Mouse (Mus musculus): Measurements from ENCODE around the gene Gmeb1. TPM values are rescaled to one million over a fixed set of nuclear protein-coding genes. Genes with fewer than 3 reads are reported as not detected.
A peak's percentile ranks its signal among the peaks of the same experiment; 100 is the strongest.

The Gmeb1 gene
- total and polyA plus RNA-seq, 3 experiments = 7.9 to 19.3 (median 9.0) TPM

DNA sequence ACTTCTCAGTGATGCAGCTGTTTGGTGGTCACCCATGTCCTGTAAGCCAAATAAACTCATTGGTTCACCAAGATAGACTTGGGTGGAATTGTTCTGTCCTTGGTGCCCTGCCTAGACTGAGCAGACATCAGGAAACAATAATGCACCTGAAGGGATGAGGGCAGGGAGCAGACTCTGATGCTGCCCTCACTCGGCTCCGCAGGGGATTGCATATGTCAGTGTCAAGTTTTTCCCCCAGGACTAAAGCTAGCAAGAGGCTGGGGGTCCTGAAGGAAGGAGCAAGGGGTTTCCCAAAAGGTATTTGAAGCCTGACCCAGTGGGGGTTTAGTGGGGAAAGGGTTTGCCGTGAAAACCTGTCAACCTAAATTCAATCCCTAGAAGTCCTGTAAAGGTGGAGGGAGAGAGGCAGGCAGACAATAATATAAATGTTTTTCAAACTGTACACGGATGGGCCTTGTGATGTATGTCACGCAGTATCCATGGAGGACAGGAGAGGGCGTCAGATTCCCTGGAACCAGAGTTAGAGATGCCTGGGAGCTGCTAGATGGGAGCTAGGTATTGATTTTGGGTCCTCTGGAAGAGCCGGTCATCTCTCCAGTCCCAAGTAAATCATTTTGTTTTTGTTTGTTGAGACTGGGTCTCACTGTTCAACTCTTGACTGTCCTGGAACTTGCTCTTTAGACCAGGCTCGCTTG lies 34.4 kb upstream of the Gmeb1 start:
- in situ Hi-C loops (cut with MboI; ENCODE audit: low pct_ligation_motif_present, low pct_unique_long_range_greater_than_20kb, low sequenced_read_pairs) = loop anchor here (25.0 kb wide), 1 partner anchor 116 kb away; the partner anchor contains the start of gene Phactr4
- H3K79me2 ChIP-seq (replicated peaks; ENCODE audit: control insufficient read depth, extremely low read depth, insufficient read depth, poor library complexity, severe bottlenecking) = no peaks in the 10 kb centered on the region
- no peak overlapping the region for H3K9ac ChIP-seq (ENCODE audit: insufficient read depth, low read depth)
- DNase-seq (ENCODE audit: extremely low read depth) = no peak
- no peak overlapping the region for H3K4me2 ChIP-seq (ENCODE audit: insufficient read depth, low read depth, poor library complexity, severe bottlenecking)
- dilution Hi-C loops (cut with MboI; ENCODE audit: extremely low pct_ligation_motif_present, extremely low pct_unique_long_range_greater_than_20kb, low sequenced_read_pairs) = no loop called here
- H3K4me1 ChIP-seq (ENCODE audit: control insufficient read depth in 1 of 2, insufficient read depth in 2 of 2) = peaks cover 10 to 33% of the 10 kb centered on the region in 2 experiments
- H3K9me3 ChIP-seq (replicated peaks; ENCODE audit: low read length) = peaks cover 3% of the 10 kb centered on the region
- no peak overlapping the region for H3K4me3 ChIP-seq (replicated peaks in 1 of 3; ENCODE audit: low read depth in 2 of 3, low read length in 2 of 3, poor library complexity in 1 of 3)
- peak; percentile 19 for TF ChIP-seq RAD21 (IDR thresholded peaks at IDR 0.05; ENCODE audit: low read depth, low read length)
- TF ChIP-seq POLR2A (IDR thresholded peaks at IDR 0.05; ENCODE audit: low read depth, low read length) = no peak
- peak; percentile 31 for TF ChIP-seq SMC3 (IDR thresholded peaks at IDR 0.05; ENCODE audit: low read depth, low read length)
- TF ChIP-seq PAX5 (IDR thresholded peaks at IDR 0.05; ENCODE audit: low read length) = no peak
- TF ChIP-seq ZMIZ1 (IDR thresholded peaks at IDR 0.05; ENCODE audit: low read depth, low read length) = no peak
- peak in 1 of 2 experiments; percentile 32; a peak in 2 of 4 replicates for TF ChIP-seq CTCF (conservative IDR thresholded peaks at IDR 0.05 in 1 of 2, IDR thresholded peaks at IDR 0.05 in 1 of 2; ENCODE audit: low read depth in 2 of 2, low read length in 2 of 2)
- peaks cover 22 to 44% of the 10 kb centered on the region in 2 experiments for H3K36me3 ChIP-seq (replicated peaks in 1 of 2; ENCODE audit: control insufficient read depth in 1 of 2, insufficient read depth in 1 of 2, low read length in 1 of 2)
- H3K27me3 ChIP-seq (replicated peaks) = no peaks in the 10 kb centered on the region
- H3K27ac ChIP-seq (ENCODE audit: insufficient read depth, low read depth) = no peak overlapping the region

DNA sequence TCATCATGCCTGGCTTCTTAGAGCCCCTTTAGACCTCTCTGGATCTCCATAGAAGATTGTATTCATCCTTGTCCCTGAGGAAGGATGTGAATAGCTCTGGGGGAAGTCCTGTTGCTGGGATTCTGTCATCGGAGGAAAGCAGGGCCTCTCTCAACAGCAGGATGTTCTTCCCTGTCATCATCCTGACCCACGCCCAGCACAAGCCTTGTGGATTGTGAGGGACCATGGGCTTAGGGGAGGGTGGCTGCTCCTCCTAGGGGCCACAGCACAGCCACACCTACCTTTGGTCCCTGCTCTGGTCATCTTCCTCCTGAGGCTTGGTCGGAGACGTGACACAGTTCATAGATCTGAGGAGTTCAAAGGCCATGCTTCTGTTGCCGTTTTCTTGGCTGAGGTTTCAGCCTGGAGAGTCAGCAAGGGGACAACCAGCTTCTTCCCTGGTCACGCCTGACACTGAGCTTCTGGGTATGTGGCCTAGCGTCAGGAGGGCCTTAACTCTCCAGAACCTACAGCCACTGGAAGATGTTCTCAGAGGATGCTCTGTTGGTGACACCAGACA lies 32.4 kb upstream of the Gmeb1 start:
- Histone ChIP-seq H3K27me3 (replicated peaks) (no peaks in the 10 kb centered on the region), H3K27ac (ENCODE audit: insufficient read depth, low read depth) (no peak overlapping the region), H3K4me3 (replicated peaks in 1 of 3; ENCODE audit: low read depth in 2 of 3, low read length in 2 of 3, poor library complexity in 1 of 3) (no peak overlapping the region), H3K79me2 (replicated peaks; ENCODE audit: control insufficient read depth, extremely low read depth, insufficient read depth, poor library complexity, severe bottlenecking) (no peaks in the 10 kb centered on the region), H3K4me2 (ENCODE audit: insufficient read depth, low read depth, poor library complexity, severe bottlenecking) (no peak overlapping the region), H3K4me1 (ENCODE audit: control insufficient read depth in 1 of 2, insufficient read depth in 2 of 2) (peaks cover 3 to 29% of the 10 kb centered on the region in 2 experiments; a peak in 3 of 4 replicates), H3K9ac (ENCODE audit: insufficient read depth, low read depth) (no peak overlapping the region), H3K36me3 (replicated peaks in 1 of 2; ENCODE audit: control insufficient read depth in 1 of 2, insufficient read depth in 1 of 2, low read length in 1 of 2) (peaks cover 25 to 53% of the 10 kb centered on the region in 2 experiments), H3K9me3 (replicated peaks; ENCODE audit: low read length) (peaks cover 3% of the 10 kb centered on the region)
- TF ChIP-seq NRF1 (IDR thresholded peaks at IDR 0.05; ENCODE audit: low read depth, low read length) = no peak
- TF ChIP-seq RAD21 (IDR thresholded peaks at IDR 0.05; ENCODE audit: low read depth, low read length) = no peak
- no peak for TF ChIP-seq CHD2 (IDR thresholded peaks at IDR 0.05; ENCODE audit: low read length)
- TF ChIP-seq TBP (conservative IDR thresholded peaks at IDR 0.05; ENCODE audit: low read depth, low read length) = no peak
- TF ChIP-seq USF1 (IDR thresholded peaks at IDR 0.05; ENCODE audit: low read depth, low read length) = no peak
- TF ChIP-seq UBTF (IDR thresholded peaks at IDR 0.05; ENCODE audit: low read depth, low read length) = no peak
- no peak for TF ChIP-seq MAX (IDR thresholded peaks at IDR 0.05; ENCODE audit: low read length)
- no peak for TF ChIP-seq CHD1 (IDR thresholded peaks at IDR 0.05; ENCODE audit: low read depth, low read length)
- TF ChIP-seq PAX5 (IDR thresholded peaks at IDR 0.05; ENCODE audit: low read length) = no peak
- TF ChIP-seq ZC3H11A (IDR thresholded peaks at IDR 0.05; ENCODE audit: low read depth, low read length) = no peak
- no peak for TF ChIP-seq BHLHE40 (IDR thresholded peaks at IDR 0.05; ENCODE audit: low read depth, low read length)
- no peak for TF ChIP-seq MEF2A (IDR thresholded peaks at IDR 0.05; ENCODE audit: borderline replicate concordance, low read depth, low read length)
- no peak for TF ChIP-seq JUND (conservative IDR thresholded peaks at IDR 0.05; ENCODE audit: low read depth, low read length)
- TF ChIP-seq TCF12 (IDR thresholded peaks at IDR 0.05; ENCODE audit: low read depth, low read length) = no peak
- no peak for TF ChIP-seq NELFE (IDR thresholded peaks at IDR 0.05; ENCODE audit: low read depth, low read length)
- no peak for DNase-seq (ENCODE audit: extremely low read depth)
- dilution Hi-C loops (cut with MboI; ENCODE audit: extremely low pct_ligation_motif_present, extremely low pct_unique_long_range_greater_than_20kb, low sequenced_read_pairs) (no loop called here), in situ Hi-C loops (cut with MboI; ENCODE audit: low pct_ligation_motif_present, low pct_unique_long_range_greater_than_20kb, low sequenced_read_pairs) (loop anchor here (25.0 kb wide), 1 partner anchor 119 kb away; the partner anchor contains the start of gene Phactr4)

All from CH12.LX (cell line).